Mouse (Mus musculus): ENCODE results near the gene Larp1.
"Not testable (repeated sequence)": the region's sequence is repeated elsewhere in the genome, so short reads cannot be mapped to it uniquely, and the experiment has no call there.

Larp1 gene

DNA sequence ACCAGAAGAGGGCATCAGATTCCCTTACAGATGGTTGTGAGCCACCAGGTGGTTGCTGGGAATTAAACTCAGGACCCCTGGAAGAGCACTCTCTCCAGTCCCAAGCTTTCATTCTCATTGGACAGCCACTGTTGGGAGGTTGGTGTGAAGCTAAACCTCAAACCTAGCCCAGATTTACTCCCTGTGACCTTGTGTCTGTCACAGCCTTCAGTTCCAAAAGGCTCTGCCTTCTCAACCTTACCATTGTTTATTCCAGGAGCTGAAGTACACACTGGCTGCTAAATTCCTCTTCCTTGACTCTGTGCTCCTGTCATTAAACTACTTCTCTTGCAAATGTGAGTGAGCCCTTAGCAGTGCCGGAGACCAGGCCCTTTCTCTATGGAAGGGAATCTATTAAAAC lies 20.1 kb downstream of the Larp1 start:
- DNase-seq (ENCODE audit: low read depth), result no peak

DNA sequence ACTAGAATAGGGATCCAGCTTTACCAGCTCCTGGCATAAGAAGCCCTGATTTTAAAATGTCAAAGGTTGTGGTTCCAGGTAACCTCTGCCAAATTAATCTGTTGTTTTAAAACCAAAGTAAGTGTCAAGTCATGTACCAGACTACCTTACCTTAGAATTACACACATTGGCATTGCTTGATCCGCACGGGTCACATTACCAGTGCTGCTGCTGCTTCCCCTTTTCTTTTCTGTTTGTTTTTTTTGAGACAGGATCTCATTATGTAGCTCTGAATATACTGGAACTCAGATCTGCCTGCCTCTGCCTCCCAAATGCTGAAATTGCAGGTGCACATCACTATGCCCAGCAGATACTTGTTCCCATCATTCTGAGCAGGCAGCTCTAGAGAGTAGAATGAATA lies 21.0 kb downstream of the Larp1 start:
- DNase-seq (ENCODE audit: low read depth), result no peak

- no peak for DNase-seq (ENCODE audit: low read depth)
These were observed 22.3 kb downstream of the Larp1 start for GRCm38 (mm10) chr11:58031176-58031575.

- DNase-seq (ENCODE audit: low read depth), result no peak
These were observed 24.8 kb downstream of the Larp1 start for GRCm38 (mm10) chr11:58033635-58034034.

- no peak for DNase-seq (ENCODE audit: low read depth)
These were observed 30.2 kb downstream of the Larp1 start for GRCm38 (mm10) chr11:58039027-58039426.

DNA sequence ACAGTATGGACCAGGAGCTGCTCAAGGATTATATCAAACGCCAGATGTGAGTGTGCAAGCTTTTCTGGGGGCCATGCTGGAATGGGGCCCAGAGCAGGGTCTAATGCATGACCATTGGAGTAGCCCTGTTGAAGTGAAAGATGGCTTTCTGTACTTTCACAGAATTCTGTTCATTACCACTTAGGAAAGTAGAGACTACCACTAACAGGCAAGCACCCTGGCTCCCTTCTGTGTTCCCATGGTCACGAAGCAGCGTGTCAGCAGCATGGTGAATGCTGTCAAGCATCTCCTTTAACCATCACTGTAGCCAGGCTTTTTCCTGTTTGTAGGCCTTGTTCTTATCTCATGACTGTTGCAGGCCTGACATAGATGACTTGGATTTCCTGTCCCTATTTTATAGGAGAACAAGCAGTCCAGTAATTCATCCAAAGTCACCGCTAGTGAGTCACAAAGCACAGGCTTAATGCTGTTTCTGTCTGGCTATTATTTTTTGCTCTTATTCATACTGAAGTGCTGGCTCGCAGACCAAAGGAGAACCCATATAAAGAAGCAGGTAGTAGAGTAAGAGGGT lies 34.1 kb downstream of the Larp1 start:
- no peak for DNase-seq (ENCODE audit: low read depth)

DNA sequence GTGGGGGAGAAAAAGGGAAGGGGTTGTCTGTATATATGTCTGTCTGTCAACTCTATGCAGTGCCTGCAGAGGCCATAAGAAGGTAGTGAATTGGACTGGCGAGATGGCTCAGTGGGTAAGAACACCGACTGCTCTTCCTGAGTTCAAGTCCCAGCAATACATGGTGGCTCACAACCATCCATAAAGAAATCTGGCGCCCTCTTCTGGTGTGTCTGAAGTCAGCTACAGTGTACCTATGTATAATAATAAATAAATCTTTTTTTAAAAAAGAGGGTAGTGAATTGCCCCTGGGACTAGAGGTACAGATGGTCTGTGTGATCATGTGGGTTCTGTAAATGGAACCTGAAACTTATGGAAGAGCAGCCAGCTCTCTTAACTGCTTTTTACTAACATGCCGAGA lies 37.6 kb downstream of the Larp1 start:
- no peak for DNase-seq (ENCODE audit: low read depth)

DNA sequence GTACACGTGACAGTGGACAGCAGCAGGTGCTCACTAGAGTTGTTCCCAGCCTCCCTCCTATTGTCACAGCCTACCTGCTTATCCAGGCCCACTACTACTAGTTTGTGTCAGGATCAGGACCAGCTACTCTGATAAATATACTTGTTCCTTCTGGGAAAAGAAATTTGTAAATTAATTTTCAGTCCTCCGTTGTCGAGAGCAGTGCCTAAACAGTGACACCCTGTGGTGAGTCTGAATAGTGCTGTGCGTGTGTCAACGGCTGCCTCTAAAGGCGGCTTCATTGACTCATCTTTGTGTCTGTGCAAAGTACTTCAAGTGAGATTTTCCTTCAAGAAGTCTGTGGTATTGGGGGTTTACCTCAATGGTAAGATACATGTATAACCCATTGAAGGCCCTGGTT lies 48.6 kb downstream of the Larp1 start:
- DNase-seq (ENCODE audit: low read depth), result peak; percentile 28

DNA sequence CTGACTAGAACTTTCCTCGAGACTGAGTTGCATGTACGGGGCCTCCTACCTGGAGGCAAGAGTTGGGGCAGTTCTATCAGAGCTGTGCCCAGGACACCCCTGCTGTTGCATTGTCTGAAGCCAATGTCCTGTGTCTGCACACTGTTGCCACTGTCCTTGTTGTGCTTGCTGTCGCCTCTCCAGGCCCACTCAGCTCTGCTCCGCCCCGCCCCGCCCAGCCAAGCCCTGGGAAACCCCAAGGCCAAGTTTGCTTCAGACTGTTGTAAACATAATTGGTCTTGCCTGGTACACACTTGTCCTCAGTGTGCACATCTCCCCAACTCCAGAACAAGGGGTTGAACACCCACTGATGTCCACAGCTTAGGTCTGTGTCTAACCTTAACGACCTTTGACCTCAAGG lies 50.9 kb downstream of the Larp1 start:
- not testable (repeated sequence) for DNase-seq (ENCODE audit: low read depth)

DNA sequence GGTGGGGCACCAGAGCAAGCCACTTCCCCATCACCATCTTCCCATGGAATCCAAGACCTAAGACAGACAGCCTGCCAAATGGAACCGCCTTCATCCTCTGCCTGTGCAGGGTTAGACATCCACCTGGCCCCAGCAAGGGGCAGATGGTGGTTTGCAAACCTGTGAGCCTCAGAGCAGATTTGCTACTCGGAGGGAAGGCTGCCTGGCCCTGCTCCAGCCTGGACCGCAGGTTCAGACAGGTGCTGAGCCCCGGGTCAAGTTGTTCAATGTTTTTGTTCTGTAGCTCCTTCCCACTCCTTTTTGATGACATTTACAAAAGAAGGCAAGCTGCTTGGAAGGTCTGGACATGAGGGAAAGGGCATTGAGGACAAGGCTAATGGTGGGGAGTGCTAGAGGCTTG lies 52.4 kb downstream of the Larp1 start:
- DNase-seq (ENCODE audit: low read depth), result not testable (repeated sequence)

- DNase-seq (ENCODE audit: low read depth), result no peak
These were observed 53.7 kb downstream of the Larp1 start for GRCm38 (mm10) chr11:58062586-58062985.

GRCm38 (mm10) chr11:58065025-58065424 lies 56.2 kb downstream of the Larp1 start:
- no peak for DNase-seq (ENCODE audit: low read depth)

DNA sequence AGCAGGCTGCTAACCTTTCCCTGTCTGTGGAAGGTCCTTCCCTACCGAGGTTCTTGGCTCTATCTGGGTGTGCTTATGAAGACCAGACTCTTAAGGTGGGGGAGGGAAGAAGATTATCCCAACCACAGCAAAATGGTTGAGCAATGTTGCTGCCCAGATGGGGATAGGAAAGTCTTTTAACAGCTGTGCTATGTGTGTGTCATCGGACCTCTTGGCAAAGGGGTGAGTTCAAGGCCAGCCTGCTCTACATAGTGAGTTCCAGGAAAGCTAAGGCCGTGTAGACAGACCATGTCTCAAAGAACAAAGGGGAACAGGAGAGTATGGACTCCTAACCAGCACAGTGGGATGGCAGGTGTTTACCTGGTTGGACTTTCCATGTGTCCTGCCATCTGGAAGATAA lies 64.1 kb downstream of the Larp1 start:
- DNase-seq (ENCODE audit: low read depth), result no peak

GRCm38 (mm10) chr11:58077270-58077669 lies 68.4 kb downstream of the Larp1 start:
- DNase-seq (ENCODE audit: low read depth), result no peak

GRCm38 (mm10) chr11:58081716-58082115 lies 72.9 kb downstream of the Larp1 start:
- no peak for DNase-seq (ENCODE audit: low read depth)

- DNase-seq (ENCODE audit: low read depth), result no peak
These were observed 83.7 kb downstream of the Larp1 start for GRCm38 (mm10) chr11:58092541-58092940.

DNA sequence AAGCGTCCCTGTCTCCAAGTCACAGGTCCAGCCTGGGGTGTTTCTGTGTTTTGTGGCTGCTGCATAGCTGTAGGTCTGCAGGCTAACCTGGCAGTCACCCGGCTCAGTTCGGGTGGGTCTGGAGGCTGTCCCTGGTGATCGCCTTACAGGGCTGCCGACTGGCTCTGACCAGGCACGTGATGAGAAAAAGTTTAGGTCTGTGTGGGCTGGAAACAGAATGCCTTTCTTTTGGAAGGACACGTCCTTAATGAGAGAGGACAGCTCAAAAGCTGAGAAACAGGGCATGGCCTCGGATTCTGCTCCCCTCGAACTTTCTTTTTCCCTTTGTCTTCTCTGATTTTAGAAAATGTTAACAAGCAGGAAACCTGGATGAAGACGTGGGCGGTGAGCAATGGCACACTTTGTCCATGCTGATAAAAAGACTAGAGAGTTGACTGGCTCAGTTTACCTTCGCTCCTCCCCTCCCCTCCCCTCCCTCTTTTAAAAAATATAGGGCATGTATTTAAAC lies 84.2 kb downstream of the Larp1 start, which contains the start of gene Gm12248:
Gene Gm12248, minus strand, starts transcription at position 114 of the 508 bp plus-strand sequence.
- DNase-seq (ENCODE audit: low read depth), result no peak

GRCm38 (mm10) chr11:58094766-58095165 lies 85.9 kb downstream of the Larp1 start:
- no peak for DNase-seq (ENCODE audit: low read depth)

DNA sequence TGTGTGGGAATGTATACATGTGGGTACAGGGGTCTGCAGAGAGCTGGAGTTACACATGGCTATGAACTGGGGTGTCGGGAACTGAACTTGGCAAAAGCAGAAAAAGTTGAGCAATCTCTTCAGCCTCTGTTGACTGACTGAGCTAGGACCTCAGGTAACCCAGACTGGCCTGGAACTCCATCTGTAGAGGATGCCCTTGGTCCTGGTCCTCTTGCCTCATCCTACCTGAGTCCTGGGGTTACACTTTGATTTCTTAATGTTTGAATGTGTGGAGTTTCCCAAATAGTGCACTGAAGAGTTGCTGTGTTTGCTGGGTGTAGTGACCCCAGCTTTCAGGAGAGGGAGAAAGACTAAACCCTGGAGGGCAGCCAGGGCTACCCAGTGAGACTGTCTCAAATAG lies 86.7 kb downstream of the Larp1 start:
- DNase-seq (ENCODE audit: low read depth), result no peak

- DNase-seq (ENCODE audit: low read depth), result no peak
These were observed 87.3 kb downstream of the Larp1 start for GRCm38 (mm10) chr11:58096160-58096559.

DNA sequence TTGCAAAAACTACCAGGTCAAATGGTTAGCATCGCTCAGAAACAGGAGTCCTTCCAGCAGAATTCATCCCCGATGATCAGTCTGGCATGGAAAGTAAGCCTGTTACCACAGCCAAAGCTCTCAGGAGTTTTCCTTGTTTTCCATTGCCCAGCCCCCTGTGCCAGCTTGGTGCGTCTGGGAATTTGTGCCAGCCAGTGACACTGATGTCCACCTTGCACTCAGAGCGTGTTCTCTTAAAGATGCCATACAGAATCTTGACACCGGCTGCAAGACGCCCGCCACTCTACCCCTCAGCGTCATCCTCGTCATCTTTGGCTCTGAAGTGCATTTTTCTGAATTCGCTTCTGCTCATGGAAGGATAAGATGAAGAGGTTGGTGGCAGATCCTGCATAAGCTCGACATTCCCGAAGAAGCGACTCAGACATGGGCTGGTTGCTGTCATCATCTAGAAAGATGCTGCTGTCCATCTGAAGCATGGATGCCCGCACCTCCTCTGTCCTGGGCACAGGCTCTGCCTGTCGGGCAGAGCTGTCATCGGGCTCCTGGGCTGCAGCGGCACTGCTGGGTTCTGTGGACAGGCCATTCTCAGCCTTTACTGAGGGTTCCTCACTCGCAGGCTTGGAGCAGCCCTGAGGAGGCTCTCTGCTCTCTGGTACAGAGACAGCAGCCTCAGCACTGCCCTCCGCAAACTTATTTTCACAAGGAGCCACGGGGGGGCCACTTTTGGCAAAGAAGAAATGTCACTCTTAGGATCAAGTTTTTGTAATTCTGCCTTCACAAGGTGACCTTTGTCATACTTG lies 88.2 kb downstream of the Larp1 start:
- no peak for DNase-seq (ENCODE audit: low read depth)

- DNase-seq (ENCODE audit: low read depth), result no peak
These were observed 88.9 kb downstream of the Larp1 start for GRCm38 (mm10) chr11:58097621-58098365.

DNA sequence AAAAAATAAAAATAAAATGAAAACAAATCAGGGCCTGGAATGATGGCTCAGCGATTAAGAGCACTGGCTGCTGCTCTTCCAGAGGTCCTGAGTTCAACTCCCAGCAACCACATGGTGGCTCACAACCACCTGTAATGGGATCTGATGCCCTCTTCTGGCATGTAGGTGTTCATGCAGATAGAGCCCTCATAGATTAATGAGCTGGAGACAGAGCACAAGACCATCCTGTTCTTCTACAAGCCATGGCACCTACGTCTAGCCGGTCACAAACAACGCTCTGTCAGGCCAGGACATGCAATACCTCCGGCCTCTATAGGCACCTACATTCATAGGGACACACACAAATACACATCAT lies 89.5 kb downstream of the Larp1 start:
- not testable (repeated sequence) for DNase-seq (ENCODE audit: low read depth)

Measured in c-Kit-positive CD71-negative TER-119-negative erythroid progenitor cells, embryonic 14.5 days (primary cell).